Mouse (Mus musculus) lung, postnatal 36 days (tissue): Measurements from ENCODE around the gene Rps21.

Experiments used
- DNase-seq: peaks from one replicate; pipeline ENCODE4 v3.0.0; 2022; ENCODE audit warnings: mixed read lengths

Gene Rps21

DNA sequence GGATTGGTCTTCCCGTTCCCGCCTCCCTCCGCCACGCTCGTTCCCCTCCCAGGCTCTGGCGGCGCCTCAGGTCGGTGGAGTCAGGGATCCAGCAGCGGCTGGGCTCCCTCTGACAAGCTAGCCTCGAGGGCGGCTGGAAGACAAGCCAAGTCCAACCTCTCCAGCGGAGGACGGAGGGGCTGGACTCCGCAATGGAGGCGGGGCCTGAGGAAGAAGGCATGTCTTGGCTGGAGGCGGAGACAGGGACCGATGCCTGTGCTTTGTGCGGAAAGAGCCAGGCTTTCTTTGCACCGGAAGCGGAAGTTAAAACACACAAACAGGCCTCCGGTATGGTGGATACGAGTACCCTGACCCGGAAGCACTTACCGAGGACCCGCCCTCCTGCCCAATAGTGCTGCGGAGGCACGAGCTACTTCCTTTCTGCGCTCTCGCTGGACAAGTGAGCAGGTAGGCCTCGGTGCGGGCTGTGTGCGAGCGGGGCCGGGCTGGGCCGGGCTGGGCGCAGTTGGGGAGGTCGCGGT, at the start of gene Rps21:
Gene Rps21, plus strand, starts transcription at position 377 of the 521 bp plus-strand sequence.
- peak; percentile 99 for DNase-seq

DNA sequence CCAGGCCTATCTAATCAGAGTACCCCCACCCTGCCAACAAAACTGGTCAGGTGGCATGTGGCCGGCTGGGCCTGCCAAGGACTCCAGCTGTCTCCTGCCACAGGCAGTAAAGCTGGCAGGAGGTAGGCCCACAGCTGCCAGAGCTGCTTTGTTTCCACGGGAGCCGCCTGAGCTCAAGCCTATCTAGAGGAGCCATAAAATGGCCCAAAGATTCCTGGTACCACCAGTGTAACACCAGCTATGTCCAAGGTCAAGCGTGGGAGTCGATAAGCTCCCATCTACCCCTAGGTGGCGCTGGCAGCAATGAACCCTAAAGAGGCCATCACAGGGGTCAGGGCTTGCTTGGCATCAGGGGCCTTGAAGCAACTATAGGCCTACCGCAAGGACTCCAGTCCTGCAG, 49.3 kb upstream of the Rps21 start:
- DNase-seq, result peak; percentile 81

DNA sequence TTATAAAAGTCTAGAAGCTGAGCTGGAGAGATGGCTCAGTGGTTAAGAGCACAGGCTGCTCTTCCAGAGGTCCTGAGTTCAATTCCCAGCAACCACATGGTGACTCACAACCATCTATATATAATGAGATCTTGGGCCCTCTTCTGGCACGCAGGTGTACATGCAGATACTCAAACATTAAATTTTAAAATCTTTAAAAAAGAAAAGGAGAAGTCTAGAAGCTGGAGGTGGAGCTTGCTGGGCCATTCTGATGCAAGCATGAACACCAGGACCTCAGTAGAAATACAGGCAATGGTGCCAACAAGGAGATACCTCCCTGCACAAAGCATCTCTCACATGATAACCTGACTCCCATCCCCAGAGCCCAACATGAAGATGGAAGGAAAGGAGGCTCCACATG, 48.2 kb upstream of the Rps21 start:
- no peak for DNase-seq

DNA sequence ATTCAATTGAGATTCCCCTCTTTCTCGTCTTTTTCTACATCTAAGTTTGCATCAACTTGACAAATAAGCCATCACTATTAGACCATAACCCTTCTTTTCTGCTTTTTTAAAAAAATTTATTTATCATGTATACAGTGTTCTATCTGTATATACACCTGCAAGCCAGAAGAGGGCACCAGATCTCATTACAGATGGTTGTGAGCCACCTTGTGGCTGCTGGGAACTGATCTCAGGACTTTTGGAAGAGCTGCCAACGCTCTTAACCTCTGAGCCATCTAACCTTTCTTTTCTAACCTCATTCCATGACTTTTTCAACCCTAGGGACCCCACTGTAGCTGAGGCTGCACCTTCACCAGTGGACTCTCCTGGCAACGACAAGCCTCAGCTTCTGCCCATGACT, 44.9 kb upstream of the Rps21 start:
- no peak for DNase-seq

DNA sequence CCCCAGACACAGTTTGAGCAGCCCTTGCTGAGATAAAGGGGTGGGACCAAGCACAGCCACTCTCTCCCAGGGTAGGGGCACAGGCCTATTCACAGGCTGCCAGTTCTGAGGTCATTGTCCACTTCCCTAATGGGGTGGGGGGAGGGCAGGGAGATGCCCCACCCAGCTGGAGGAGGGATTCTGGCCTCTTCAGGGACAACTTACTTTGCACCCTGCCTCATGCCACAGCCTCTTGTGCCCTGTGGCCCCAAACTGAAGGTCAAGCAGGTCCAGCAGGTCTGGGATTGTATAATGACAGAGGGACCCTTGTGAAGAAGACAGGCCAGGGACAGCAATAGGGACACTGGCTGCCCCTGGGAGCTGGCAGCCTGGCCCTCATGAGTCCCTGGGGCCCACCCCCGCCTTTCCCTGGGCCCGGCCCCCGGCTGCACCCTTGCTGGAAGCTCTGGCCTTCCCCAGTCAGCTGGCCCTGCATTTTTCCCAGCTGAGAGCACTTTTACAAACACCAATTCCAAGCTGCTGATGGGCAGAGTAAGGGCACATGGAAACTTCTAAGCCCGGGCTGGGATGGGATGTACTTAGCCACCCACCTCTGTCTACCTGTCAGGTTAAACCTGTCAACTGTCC, 42.7 kb upstream of the Rps21 start:
- DNase-seq, result peak; percentile 49

DNA sequence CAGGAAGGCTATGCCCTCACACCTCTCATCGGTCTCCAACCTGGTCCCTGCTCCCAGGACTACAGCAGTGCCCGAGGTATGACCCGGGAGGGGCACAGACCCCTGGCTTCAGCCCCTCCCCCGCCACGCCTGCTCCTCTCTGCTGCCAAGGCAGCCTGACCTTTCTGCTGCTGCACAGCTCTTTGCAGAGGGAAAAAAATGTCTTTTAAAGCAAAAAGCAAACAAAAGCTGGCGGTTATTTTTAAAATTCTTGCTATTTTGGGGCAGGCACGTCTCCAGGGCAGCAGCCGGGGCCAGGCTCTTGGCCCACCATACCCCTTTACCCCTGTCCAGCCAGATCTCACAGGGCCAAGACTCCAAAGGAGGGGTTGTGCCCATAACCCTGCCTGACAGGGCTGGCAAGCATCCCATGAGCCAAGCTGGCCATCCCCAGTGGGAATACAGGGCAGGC, 42.1 kb upstream of the Rps21 start:
- no peak for DNase-seq

DNA sequence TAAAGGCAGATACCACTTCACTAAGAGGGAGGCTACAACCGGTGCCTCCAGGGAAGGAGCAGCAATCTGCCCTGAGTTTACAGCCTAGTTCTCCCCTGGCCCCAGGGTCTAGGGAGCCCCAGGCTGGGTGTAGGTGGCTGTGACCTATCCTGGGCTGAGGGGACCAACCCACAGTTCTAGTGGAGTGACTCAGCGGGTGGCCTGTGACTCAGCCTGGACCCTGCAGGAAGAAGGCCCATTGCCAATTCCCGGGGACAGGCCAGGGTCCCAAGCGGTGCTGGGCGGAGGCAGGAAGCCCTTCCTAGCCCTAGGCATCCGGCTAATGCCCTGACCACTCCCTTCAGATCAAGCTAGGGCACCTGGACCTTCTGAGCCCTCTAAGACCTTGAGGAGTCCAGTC, 41.2 kb upstream of the Rps21 start:
- DNase-seq, result peak; percentile 80

DNA sequence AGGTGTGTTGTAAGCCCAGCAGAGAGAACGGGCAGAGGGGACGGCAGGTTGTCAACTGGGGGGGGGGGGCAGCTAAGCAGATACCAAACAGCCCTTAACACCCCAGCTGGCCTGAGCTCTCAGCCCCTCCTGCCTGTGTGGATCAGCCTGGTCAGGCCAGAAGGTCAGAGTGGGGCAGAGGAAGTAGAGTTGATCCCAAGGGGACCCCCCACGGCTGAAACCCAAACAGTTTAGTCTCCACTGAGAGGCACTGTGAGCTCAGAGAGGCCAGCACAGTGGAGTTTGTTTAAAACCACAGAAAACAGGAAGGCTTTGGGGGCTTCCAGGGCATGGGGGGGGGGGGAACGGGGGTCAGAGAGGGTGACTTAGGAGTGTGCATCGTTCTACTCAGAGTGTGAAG, 40.3 kb upstream of the Rps21 start:
- no peak for DNase-seq

DNA sequence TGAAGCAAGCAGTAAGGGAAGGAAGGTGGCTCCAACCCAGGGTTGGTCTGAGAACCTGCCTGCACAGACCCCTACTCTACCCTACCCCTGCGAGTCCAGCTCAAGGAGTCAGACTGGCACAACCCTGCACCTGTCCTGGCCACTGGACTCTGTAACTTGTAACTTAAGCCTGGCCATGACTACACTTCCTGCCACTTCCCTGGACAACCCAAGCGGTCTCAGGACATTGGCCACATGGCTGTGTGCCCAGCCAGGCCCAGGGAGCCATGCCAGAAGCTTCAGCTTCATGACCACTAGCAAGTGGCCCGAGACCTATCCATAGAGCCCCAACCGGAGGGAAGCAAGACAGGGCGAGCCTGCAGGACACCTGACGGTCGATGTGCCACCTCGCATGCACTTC, 39.6 kb upstream of the Rps21 start:
- peak; percentile 94 for DNase-seq

DNA sequence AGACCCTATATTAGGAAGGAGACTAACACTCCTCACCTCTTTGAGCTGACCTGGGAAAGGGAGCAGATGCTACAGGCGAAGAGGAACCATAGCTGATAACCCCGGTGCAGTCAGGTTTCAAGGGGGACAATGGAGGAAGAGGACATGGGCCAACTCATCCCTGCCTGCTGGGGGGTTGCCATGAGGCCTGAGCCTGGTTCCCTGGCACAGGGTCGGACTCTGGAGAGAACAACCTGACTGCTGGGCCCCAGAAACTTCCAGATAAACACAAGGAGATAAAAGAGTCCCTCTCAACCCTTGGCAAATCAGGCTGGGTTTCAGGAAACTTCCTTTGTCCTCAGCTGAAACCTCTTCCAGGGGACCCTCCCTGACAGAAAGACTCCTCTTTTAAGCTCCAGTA, 38.9 kb upstream of the Rps21 start:
- peak; percentile 44 for DNase-seq

DNA sequence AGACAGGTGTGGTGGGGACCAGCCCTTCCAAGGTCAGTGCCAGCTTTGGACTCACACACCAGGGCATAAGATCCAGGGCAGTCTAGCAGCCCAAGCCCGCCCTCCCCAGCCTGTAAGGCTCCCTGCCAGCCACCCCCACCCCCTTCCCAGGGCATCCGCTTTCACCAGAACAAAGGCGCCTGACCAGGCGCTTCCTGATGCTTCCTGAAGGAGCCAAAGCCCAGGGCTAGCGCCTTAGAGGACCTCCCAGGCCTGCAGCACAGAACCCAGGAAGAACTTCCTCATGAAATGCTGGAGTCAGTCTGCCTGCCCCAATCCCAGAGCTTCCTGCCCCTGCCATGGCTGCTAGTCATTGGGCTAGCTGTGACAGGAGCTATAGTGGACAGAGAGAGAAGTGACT, 38.5 kb upstream of the Rps21 start:
- peak; percentile 77 for DNase-seq

DNA sequence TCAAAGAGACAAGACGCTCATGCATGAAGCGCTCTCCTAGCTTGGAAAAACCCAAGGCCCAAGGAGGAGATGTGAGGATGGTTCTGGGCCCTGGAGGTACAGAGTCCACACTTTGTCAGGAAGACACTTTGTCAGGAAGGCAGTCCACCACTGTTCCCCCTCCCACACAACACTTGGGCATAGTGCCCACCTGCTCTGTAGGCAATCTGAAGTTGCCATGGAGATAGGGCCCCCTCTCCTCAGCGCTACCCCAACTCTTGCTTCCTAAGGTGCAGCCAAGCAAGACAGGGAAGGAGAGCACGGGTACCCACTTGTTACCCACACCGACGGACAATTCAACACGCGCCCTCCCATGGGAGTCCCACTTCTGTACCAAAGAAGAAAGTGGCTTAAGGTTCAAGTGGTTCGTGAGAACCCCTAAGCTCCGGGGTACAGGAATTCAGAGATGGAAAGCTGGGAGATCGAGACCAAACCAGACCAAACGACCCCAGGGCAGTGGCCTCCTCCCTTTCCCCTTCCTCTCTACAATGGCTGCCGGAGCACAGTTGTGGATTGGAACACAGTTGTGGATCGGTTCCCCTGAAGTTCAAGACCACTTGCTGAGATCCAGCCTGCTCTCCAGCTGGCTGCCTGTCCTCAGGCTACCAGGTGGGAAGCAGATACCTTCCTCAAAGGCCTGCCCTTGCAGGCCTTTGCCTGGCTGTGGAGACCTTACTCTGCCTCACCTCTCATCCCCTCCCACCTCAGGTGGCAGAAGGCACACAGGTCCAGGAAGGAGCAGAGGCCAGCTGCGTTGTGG, 37.8 kb upstream of the Rps21 start:
- no peak for DNase-seq

DNA sequence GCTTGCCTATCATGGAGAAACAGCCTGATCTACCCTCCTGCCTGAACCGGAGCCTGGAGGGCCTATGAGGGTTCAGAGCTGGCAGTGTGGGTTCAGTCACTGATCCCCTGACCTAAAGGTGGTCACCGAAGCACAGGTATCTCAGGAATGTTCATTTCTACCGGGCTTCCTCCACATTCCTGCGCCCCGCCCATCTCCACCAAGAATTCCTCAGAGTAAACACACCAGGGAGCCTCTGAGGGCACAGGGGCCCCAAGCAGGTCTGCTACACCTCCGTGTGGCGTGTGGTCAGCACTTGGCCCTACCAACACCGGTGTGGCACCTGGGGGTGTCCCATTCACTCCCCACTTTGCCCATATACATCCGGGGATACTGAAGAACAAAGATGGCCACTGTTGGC, 37.0 kb upstream of the Rps21 start:
- DNase-seq, result peak; percentile 66

DNA sequence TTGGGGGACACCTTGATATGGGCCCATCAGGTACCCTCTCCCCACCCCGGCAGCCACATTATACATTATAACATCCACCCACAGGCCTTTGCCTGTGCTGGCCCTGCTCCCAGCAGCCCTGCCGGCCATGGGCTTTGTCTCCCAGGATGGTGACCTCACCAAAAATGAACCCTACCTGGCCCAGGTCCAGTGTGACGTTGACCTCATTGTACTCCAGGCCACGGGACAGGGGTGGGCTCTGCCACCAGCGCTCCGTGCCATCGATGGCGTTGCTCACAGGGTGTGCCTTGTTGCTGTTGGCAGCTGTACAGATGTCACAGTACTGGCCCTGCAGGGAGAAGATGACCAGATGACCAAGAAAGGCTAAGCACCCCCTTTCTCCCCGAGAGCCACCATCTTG, 36.1 kb upstream of the Rps21 start:
- peak; percentile 73 for DNase-seq

DNA sequence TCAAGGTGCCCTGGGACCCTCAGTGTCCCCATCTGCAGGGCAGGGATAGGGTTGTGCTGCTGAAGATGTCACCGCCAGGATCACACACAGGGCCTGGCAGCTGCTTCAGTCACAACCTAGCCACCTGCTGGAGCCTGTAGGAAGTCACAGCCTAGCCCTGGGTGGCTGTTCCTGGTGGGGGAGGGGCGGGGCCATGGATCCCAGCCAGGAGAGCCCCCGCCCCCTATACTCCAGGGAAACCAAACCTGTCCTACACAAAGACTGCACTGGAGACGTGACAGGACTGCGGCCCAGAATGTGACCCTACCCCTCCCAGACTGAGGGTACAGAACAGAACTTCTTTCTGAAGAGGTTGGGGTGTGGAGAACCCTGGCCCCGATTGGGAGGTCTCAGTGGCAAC, 34.9 kb upstream of the Rps21 start:
- DNase-seq, result peak; percentile 71

DNA sequence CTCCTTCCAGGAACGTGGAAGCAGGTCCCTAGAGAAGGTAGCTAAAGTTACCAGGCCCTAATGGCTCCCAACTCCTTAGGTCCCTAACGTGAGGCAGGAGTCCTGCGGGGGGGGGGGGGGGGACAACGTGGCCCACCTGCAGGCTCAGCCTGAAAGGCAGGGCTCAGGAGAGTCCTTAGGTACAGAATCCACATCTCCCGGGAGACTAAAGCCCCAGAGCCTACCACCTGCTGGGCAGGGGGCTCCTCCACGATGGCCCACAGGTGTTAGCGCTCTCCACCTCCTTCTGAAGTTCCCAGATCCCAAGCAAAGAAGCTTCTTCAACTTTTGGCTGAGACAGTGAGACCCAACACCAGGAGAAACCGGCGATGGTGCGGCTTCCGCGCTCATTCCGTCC, 32.5 kb upstream of the Rps21 start:
- DNase-seq, result no peak

DNA sequence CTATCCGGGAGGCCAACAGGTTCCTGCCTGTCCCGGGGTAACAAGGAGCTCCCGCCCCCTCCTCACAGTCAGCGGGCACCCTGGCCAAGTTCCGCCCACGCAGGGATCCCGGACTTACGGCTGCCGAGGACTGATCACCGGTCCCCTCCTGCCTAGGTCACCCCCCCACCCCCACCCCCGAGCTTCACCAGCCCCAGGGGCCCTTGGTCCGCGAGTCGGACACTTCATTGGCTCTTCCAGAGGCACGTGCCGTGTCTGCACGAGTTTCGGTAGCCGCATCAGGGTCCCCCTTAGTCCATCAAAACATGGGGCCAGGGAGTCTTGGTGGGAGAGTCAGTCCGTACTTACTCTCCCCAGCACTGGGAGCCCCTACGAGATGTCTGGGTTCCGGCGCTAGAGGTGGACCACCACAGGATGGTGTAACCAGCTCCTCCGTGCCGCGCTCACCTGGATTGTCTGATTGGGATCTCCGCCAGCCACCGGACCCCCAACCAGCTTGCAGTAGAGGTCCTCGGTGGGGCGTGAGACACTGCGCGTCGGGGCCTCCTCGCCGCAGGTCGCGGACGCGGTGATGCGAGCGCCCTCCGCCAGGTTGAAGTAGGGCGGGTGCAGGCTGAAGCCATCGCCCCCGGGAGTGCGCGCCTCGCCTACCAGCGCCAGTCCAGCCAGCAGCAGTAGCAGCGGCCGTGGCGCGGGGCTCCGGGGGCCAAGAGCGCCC, 32.0 kb upstream of the Rps21 start:
- DNase-seq, result peak; percentile 63

DNA sequence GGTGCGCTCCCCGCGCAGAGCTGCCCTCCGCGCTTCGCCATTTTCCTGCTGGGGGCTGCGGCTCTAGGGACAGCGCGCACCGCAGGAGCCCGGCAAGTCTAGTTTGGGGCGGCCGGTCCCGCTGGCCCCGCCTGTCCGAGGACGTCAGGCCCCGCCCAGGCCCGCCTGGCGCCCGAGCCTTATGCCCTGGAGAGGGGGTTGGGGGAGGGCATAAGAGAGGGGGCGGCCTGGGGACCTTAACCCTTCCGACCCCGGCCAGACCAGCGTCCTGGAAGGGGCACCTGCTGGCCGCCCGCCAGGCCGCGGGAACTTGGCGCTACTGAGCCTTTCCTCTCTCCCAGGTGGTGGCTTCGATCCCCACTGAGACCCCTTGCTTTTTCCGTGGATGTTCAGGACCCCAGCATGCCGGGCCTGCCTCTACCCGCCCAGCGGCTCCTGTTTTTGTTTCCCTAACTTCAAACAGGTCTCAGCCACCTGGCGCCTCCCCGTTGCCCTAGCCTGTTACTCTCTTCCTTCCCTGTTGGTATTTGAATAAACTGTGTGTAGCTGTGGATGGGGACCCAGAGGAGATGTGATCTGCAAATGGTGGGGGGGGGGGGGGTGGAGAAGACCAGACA, 31.3 kb upstream of the Rps21 start, which contains the start of gene Lama5:
Gene Lama5, minus strand, starts transcription at position 98 of the 617 bp plus-strand sequence.
- DNase-seq, result peak; percentile 83

DNA sequence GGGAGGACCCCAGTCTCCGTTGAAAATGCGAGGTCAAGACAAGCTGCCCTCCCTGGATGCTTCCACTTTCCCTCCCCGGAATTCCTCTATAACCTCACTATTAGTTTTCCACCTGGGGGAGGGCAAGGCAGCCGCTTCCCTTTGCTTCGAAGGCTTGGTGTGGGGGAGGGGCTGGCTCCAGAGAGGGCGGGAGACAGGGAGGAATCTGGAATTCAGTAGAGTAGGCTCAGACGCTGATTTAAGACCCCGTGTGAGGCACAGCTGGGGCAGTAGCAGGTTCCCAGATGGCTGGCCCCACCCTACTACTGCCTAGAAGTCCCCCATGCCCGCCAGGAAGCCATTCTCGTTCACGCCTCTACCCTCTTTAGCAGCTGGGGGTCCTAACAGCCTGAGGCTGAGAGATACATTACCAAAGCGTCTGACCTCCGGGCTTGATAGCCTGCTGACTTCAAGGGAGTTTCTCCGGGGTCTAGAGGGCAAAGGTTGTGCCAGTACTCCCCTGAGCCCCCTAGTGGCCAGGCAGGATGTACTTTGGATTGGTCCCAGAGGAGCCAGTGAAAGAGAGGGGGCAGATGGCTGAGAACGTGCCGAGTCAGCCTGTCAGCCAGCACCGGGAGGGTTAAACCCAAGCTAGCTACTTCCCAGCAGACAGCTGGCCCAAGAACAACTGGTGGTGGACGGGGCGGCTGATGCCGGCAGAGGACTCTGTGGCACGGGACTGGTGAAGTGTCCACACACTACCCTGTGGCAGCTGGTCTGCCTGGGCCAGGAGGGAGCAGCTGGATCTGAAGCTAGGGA, 29.7 kb upstream of the Rps21 start:
- DNase-seq, result peak; percentile 79

DNA sequence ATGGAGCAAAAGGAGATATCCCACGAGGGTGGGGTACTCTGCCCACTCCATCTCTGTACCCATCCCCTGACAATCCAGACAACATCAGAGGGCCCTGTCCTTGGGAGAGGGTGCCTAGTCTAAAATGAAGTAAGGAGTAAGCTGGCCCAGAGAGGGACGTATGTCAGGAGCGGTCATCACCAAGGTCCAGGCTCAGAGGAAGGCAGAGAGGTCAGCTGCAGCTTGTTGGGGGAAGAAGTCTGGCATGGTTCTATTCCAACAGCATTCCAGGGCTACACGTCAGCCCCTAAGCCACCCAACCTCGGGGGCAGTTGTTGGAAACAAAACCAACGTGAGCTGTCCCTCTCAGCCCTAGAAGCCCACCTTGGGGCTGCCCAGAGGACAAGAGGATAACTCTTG, 29.1 kb upstream of the Rps21 start:
- DNase-seq, result no peak

DNA sequence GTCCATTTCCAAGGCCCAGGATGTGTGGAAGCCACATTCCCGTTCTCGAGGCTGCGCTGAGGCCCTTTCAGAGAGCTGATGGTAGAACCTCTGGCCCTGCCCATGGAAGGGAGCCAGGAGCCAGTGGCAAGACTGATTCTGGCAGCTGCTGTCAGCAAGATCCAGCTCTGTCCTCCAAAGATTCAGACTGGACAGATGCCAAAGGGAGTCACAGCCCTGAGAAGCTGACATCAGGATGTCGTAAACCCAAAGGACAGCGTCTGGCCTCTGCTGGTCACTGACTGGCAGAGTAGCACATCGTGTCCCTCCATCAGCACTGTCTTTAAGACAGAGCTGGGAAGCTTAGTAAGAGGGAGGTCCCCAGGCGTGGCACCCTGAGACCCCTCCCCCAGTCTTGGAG, 28.6 kb upstream of the Rps21 start:
- peak; percentile 74 for DNase-seq

DNA sequence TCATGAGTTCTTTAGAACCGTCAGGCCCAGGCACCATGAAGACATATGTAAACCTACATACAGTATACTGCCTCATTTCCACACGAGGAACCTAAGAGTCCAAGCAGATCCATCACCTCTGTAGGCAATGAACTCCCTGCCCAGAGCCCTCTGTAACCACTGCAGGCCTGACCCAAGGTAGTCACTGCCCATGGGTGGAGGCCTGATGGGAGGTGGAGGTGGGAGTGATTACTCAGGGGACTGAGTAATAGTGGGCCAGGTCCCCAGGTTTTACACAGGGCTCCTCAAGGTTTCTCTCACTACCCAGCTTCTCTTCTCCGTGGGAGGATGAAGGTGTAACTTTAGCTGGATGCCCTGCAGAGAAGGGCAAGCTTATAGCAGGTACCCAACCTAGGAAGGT, 28.0 kb upstream of the Rps21 start:
- DNase-seq, result no peak
